Mouse (Mus musculus) cortical plate, adult 2 months (tissue): ENCODE results near the gene Yif1b.

Source experiments
- CTCF ChIP-seq: fragments of 200-500 bp; IDR thresholded peaks from 2 replicates; pipeline ENCODE4 v1.5.1; 2011; ENCODE audit warnings: mild to moderate bottlenecking, control low read depth, low read length; ENCODE audit not compliant: insufficient read depth; ENCODE audit errors: extremely low read depth
- POLR2A ChIP-seq: fragments of 200-500 bp; IDR thresholded peaks from 2 replicates; pipeline ENCODE4 v1.6.1; 2011; ENCODE audit warnings: mild to moderate bottlenecking, low read length, control low read depth; ENCODE audit not compliant: insufficient read depth; ENCODE audit errors: extremely low read depth

DNA sequence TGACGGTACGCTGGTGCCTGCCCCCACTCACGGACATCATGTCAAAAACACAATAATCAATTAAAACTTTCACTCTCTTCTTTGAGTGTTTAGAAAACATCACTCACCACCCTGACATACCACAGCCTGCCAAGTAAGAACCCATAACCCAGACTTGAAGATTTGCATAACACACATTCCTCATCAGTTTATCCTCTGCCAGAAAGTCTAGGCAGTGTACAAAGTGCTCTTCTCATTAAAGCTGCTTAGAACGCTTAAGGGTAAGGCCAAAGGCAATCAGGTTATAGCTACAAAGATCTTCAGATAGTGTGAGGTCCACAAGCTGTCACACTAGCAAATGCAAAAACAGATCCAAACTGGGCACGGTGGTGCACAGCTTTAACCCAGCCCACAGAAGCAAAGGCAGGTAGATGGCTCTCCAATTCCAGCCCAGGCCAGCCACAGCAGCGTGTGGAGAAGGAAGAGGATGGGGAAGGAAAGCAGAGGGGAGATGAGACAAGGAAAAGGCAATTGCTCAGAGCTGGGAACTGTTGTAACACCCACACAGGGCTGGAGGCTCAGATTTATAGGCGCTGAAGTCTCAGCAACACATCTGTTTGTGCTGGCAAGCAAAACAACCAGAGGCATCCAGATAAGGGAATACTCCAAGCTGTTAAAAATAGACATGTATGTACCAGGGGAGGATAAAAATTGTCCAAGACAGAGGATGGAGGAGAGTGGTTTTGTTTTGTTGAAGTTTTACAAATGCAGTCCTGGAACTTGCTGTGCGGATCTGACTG lies 33.7 kb downstream of the Yif1b start:
- no peak for TF ChIP-seq CTCF
- no peak for TF ChIP-seq POLR2A
